Mouse (Mus musculus) hindbrain, postnatal 0 days (tissue): ENCODE measurements around the gene Fastk. TPM values are rescaled to one million over a fixed set of nuclear protein-coding genes. Genes with fewer than 3 reads are reported as not detected.

Source experiments
- ATAC-seq: fragments of 200-750 bp; cut with Nextera tagmentation; 2 replicates; pipeline ENCODE4 v1.8.0; 2017; ENCODE audit warnings: mild to moderate bottlenecking, moderate TSS enrichment, moderate library complexity
- DNase-seq: peaks from one replicate; pipeline ENCODE4 v3.0.0-alpha.2; 2015; ENCODE audit warnings: low spot score
- H3K27ac ChIP-seq: fragments of 300-500 bp; sonication (generic); 2 replicates; pipeline ENCODE4 v1.5.1; 2014; ENCODE audit warnings: mild to moderate bottlenecking
- H3K27me3 ChIP-seq: fragments of 300-500 bp; sonication (generic); 2 replicates; pipeline ENCODE4 v1.6.1; 2014; ENCODE audit warnings: low read length, mixed read lengths; ENCODE audit not compliant: insufficient read depth
- H3K36me3 ChIP-seq: fragments of 300-500 bp; sonication (generic); 2 replicates; pipeline ENCODE4 v1.6.1; 2014; ENCODE audit warnings: low read length, mixed read lengths; ENCODE audit not compliant: insufficient read depth
- H3K4me1 ChIP-seq: fragments of 300-500 bp; sonication (generic); 2 replicates; pipeline ENCODE4 v1.6.1; 2014; ENCODE audit warnings: antibody characterized with exemption, low read length, mixed read lengths; ENCODE audit not compliant: insufficient read depth
- H3K4me2 ChIP-seq: fragments of 300-500 bp; sonication (generic); 2 replicates; pipeline ENCODE4 v1.6.1; 2014; ENCODE audit warnings: low read depth, mild to moderate bottlenecking, low read length, moderate library complexity, mixed read lengths
- H3K4me3 ChIP-seq: fragments of 300-500 bp; sonication (generic); 2 replicates; pipeline ENCODE4 v1.5.1; 2014; ENCODE audit warnings: low read length
- H3K9ac ChIP-seq: fragments of 300-500 bp; sonication (generic); replicated peaks from 2 replicates; pipeline ENCODE4 v1.6.1; 2014; ENCODE audit warnings: mild to moderate bottlenecking, low read length, moderate library complexity, mixed read lengths
- H3K9me3 ChIP-seq: fragments of 300-500 bp; sonication (generic); 2 replicates; pipeline ENCODE4 v1.6.1; 2016; ENCODE audit warnings: low read length, mixed read lengths
- CTCF ChIP-seq: IDR thresholded peaks from 2 replicates; pipeline ENCODE4 v1.5.1; 2016; ENCODE audit warnings: antibody characterized with exemption, control low read depth, low read depth
- WGBS: fragments of 180-500 bp; shearing (Covaris S2); extraction: QIAGEN DNeasy Blood & Tissue Kit; methylation state at CpG from one replicate; pipeline ENCODE4 v1.1.7; 2014; 5-methylcytosine and 5-hydroxymethylcytosine counted together
- polyA plus RNA-seq: library from polyadenylated mRNA; unstranded; fragments of >200 nt; fragmentation: Nextera tagmentation; extraction: Ambion mirVana; gene quantifications from 2 replicates; pipeline ENCODE4 v1.2.1, GENCODE M21; 2015
- total RNA-seq: library from RNA; depleted of rRNA; stranded (reverse); fragments of >200 nt; gene quantifications from 2 replicates; pipeline ENCODE4 v1.2.3, GENCODE M21; 2014

The Fastk gene
- total and polyA plus RNA-seq, 2 experiments from 2014 or later, result 99.2 to 203 TPM

- H3K9ac ChIP-seq, result no peak overlapping the region
- H3K27me3 ChIP-seq, result no peaks in the 10 kb centered on the region
- no peak for TF ChIP-seq CTCF
- ATAC-seq (no peak), DNase-seq (no peak)
- H3K4me3 ChIP-seq, result no peak overlapping the region
- H3K36me3 ChIP-seq, result peaks cover 26% of the 10 kb centered on the region; the same call in 1 of the 2 replicates
- H3K4me1 ChIP-seq, result peaks cover 5% of the 10 kb centered on the region; the same call in 1 of the 2 replicates
- 22% methylated on average over 9 of the region's 9 CpGs for WGBS
- H3K4me2 ChIP-seq, result peak overlapping the region; percentile 31
- H3K9me3 ChIP-seq, result no peaks in the 10 kb centered on the region
- H3K27ac ChIP-seq, result no peak overlapping the region
These were observed 16.5 kb downstream of the Fastk start for GRCm38 (mm10) chr5:24428596-24428995.

- H3K9me3 ChIP-seq, result no peaks in the 10 kb centered on the region
- peaks cover 5% of the 10 kb centered on the region; the same call in 1 of the 2 replicates for H3K4me1 ChIP-seq
- no peaks in the 10 kb centered on the region for H3K27me3 ChIP-seq
- peak overlapping the region; percentile 31 for H3K4me2 ChIP-seq
- H3K4me3 ChIP-seq, result no peak overlapping the region
- DNase-seq (no peak), ATAC-seq (no peak)
- H3K9ac ChIP-seq, result no peak overlapping the region
- no peak for TF ChIP-seq CTCF
- peaks cover 23% of the 10 kb centered on the region; the same call in 1 of the 2 replicates for H3K36me3 ChIP-seq
- H3K27ac ChIP-seq, result no peak overlapping the region
- WGBS, result 12% methylated on average over 15 of the region's 15 CpGs
These were observed 17.1 kb downstream of the Fastk start for GRCm38 (mm10) chr5:24427981-24428402.

- H3K36me3 ChIP-seq, result peaks cover 16% of the 10 kb centered on the region; the same call in 1 of the 2 replicates
- no peaks in the 10 kb centered on the region for H3K27me3 ChIP-seq
- no peak for DNase-seq
- H3K4me3 ChIP-seq, result no peak overlapping the region
- H3K4me1 ChIP-seq, result peaks cover 12% of the 10 kb centered on the region
- H3K4me2 ChIP-seq, result peak overlapping the region; percentile 87; the same call in 1 of the 2 replicates
- no peaks in the 10 kb centered on the region for H3K9me3 ChIP-seq
- H3K9ac ChIP-seq, result no peak overlapping the region
- H3K27ac ChIP-seq, result no peak overlapping the region; the same call in 1 of the 2 replicates
- TF ChIP-seq CTCF, result no peak
- ATAC-seq, result no peak
- WGBS, result 22% methylated on average over 12 of the region's 12 CpGs
These were observed 17.8 kb downstream of the Fastk start for GRCm38 (mm10) chr5:24427285-24427633.

GRCm38 (mm10) chr5:24426556-24427284 is 18.4 kb downstream of the Fastk start:
- Histone ChIP-seq H3K9ac (no peak overlapping the region), H3K4me1 (peaks cover 12% of the 10 kb centered on the region), H3K27ac (no peak overlapping the region), H3K4me3 (peak overlapping the region; percentile 68; the same call in 1 of the 2 replicates), H3K4me2 (peak overlapping the region; percentile 87), H3K27me3 (no peaks in the 10 kb centered on the region), H3K36me3 (peaks cover 10% of the 10 kb centered on the region; the same call in 1 of the 2 replicates), H3K9me3 (no peaks in the 10 kb centered on the region)
- no peak for ATAC-seq
- no peak for DNase-seq
- no peak for TF ChIP-seq CTCF
- 15% methylated on average over 9 of the region's 9 CpGs for WGBS

GRCm38 (mm10) chr5:24426037-24426432 is 19.1 kb downstream of the Fastk start:
- H3K27me3 ChIP-seq, result no peaks in the 10 kb centered on the region
- H3K27ac ChIP-seq, result no peak overlapping the region
- H3K4me2 ChIP-seq, result peak overlapping the region; percentile 87
- H3K4me3 ChIP-seq, result peak overlapping the region; percentile 68
- DNase-seq (no peak), ATAC-seq (no peak)
- peaks cover 12% of the 10 kb centered on the region for H3K4me1 ChIP-seq
- H3K9ac ChIP-seq, result peak overlapping the region; percentile 73
- H3K9me3 ChIP-seq, result no peaks in the 10 kb centered on the region
- WGBS, result 4% methylated on average over 10 of the region's 10 CpGs
- no peak for TF ChIP-seq CTCF
- H3K36me3 ChIP-seq, result peaks cover 11% of the 10 kb centered on the region; the same call in 1 of the 2 replicates

- no peaks in the 10 kb centered on the region for H3K9me3 ChIP-seq
- peak overlapping the region; percentile 87 for H3K4me2 ChIP-seq
- ATAC-seq (no peak), DNase-seq (peak; percentile 49)
- TF ChIP-seq CTCF, result peak; percentile 47
- peaks cover 11% of the 10 kb centered on the region; the same call in 1 of the 2 replicates for H3K36me3 ChIP-seq
- H3K27me3 ChIP-seq, result no peaks in the 10 kb centered on the region
- H3K4me3 ChIP-seq, result peak overlapping the region; percentile 68
- H3K9ac ChIP-seq, result peak overlapping the region; percentile 73
- peaks cover 12% of the 10 kb centered on the region for H3K4me1 ChIP-seq
- peak overlapping the region; percentile 90 for H3K27ac ChIP-seq
- 1% methylated on average over 17 of the region's 30 CpGs for WGBS
These were observed 19.6 kb downstream of the Fastk start for GRCm38 (mm10) chr5:24425421-24426036.
